Mouse (Mus musculus) forebrain, embryonic 12.5 days (tissue): ENCODE results near the gene Krt14. TPM values are rescaled to one million over a fixed set of nuclear protein-coding genes. Genes with fewer than 3 reads are reported as not detected.
"Not testable (repeated sequence)": the region's sequence is repeated elsewhere in the genome, so short reads cannot be mapped to it uniquely, and the experiment has no call there.

Experiments used
- ATAC-seq: fragments of 200-750 bp; cut with Nextera tagmentation; 2 replicates; pipeline ENCODE4 v1.8.0; 2017; ENCODE audit warnings: moderate TSS enrichment; ENCODE audit not compliant: low FRiP score
- H3K27ac ChIP-seq: fragments of 300-500 bp; sonication (generic); 2 replicates; pipeline ENCODE4 v1.5.1; 2016; ENCODE audit warnings: mild to moderate bottlenecking
- H3K27me3 ChIP-seq: fragments of 300-500 bp; sonication (generic); 2 replicates; pipeline ENCODE4 v1.6.1; 2016; ENCODE audit warnings: mild to moderate bottlenecking
- H3K36me3 ChIP-seq: fragments of 300-500 bp; sonication (generic); replicated peaks from 2 replicates; pipeline ENCODE4 v1.6.1; 2016; ENCODE audit warnings: mild to moderate bottlenecking
- H3K4me1 ChIP-seq: fragments of 300-500 bp; sonication (generic); 2 replicates; pipeline ENCODE4 v1.6.1; 2016
- H3K4me2 ChIP-seq: fragments of 300-500 bp; sonication (generic); 2 replicates; pipeline ENCODE4 v1.6.1; 2016; ENCODE audit warnings: mild to moderate bottlenecking, moderate library complexity
- H3K4me3 ChIP-seq: fragments of 300-500 bp; sonication (generic); replicated peaks from 2 replicates; pipeline ENCODE4 v1.5.1; 2016; ENCODE audit warnings: mild to moderate bottlenecking
- H3K9ac ChIP-seq: fragments of 300-500 bp; sonication (generic); 2 replicates; pipeline ENCODE4 v1.6.1; 2016; ENCODE audit warnings: mild to moderate bottlenecking
- H3K9me3 ChIP-seq: fragments of 300-500 bp; sonication (generic); 2 replicates; pipeline ENCODE4 v1.6.1; 2016
- WGBS: fragments of 180-500 bp; shearing (Covaris S2); methylation state at CpG from one replicate; pipeline ENCODE4 v1.1.7; 2016; 5-methylcytosine and 5-hydroxymethylcytosine counted together
- polyA plus RNA-seq: library from polyadenylated mRNA; unstranded; fragments of >200 nt; fragmentation: Nextera tagmentation; extraction: Ambion mirVana; gene quantifications from 2 replicates; pipeline ENCODE4 v1.2.1, GENCODE M21; 2016

The Krt14 gene
- 5.1 and 7.0 TPM in 2 replicates for polyA plus RNA-seq

DNA sequence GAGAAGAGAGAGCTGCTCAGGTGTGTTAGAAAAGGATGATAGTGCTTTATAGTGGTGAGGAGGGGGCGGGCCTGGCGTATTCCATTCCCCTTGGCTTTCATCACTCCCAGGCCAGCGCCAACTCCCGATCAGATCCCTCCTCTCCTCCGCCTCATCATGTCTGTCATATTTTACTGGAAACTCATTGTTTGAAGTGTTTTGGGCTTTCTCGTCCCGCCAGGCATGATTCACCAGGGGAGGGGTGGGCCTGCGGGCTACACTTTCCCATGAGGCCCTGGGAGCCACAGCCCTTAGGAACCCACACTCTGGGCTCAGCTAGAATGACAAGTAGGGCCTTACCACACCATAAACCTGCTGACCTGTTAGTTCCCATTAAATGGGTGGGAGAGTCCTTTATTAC is at the start of gene Krt14:
Gene Krt14, minus strand, starts transcription at position 51 of the 400 bp plus-strand sequence.
- no peak within 1 kb of the TSS for H3K4me3 ChIP-seq
- H3K36me3 ChIP-seq: no peaks in the 10 kb centered on the region
- no peak within 1 kb of the TSS for H3K9ac ChIP-seq
- no peaks in the 10 kb centered on the region; the same call in 1 of the 2 replicates for H3K27me3 ChIP-seq
- H3K4me2 ChIP-seq: no peak within 1 kb of the TSS
- whole genome bisulfite sequencing: 91% methylated on average over 8 of the region's 8 CpGs
- no peak for ATAC-seq
- H3K27ac ChIP-seq: no peak within 1 kb of the TSS
- H3K4me1 ChIP-seq: no peaks in the 10 kb centered on the region
- H3K9me3 ChIP-seq: no peaks in the 10 kb centered on the region

DNA sequence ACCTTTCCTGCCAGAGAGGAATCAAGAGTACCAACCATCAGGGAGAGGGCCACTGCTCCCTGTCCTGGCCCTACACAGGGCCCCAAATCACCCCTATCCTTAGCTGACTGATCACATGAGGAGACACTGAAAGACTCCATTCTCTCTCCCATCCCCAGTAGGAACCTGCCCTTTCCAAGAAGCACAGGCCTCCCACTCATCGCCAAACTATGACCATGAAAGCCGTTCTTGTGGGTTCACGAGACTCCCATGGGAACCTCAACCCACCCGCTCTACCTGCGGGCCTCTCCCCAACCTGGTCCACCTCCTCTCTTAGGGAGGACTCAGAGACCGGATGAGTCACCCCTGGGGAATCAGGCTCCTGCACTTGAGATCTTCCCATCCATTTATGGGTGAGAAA is 48.2 kb upstream of the Krt14 start:
- H3K4me2 ChIP-seq: no peak overlapping the region
- H3K36me3 ChIP-seq: no peaks in the 10 kb centered on the region
- H3K9me3 ChIP-seq: no peaks in the 10 kb centered on the region
- no peak for ATAC-seq
- no peak overlapping the region for H3K27ac ChIP-seq
- H3K4me1 ChIP-seq: peaks cover 5% of the 10 kb centered on the region; the same call in 1 of the 2 replicates
- no peaks in the 10 kb centered on the region for H3K27me3 ChIP-seq
- no peak overlapping the region for H3K9ac ChIP-seq
- 91% methylated on average over 6 of the region's 6 CpGs for WGBS
- H3K4me3 ChIP-seq: no peak overlapping the region

DNA sequence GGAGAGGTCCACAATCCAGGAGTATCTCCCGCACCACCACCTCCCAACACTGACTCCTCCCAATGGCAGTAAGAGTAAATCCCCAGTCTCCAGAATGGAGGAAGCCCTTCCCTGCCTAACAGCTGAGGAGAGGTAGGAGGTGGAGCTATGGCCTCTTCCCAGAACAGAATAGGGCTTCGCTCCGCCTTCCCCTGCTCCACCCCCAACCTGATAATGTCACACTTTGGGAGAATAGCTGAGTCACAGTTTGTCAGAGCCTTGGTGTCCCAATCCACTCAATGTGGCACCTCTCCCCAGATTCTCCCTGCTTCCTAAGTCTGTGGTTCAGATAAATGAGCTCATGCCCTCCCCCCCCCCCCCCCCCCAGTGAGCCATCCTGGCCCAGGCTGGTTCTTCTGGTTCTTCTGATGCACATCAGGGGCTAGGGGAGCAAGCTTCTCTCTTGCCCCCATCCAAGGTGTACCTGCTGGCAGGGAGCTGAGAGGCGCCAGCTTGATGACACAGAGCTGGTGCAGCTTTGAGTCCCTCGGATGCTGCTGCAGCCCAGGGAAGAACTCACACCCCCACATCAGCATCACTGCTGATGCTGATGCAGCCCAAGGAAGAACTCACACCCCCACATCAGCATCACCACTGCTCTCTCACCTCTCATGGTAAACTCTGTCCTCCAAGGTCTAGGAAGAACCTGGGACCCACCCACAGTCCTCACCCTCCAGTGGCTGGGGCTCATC is 47.2 kb upstream of the Krt14 start:
- ATAC-seq: no peak
- Histone ChIP-seq H3K4me3 (no peak overlapping the region), H3K4me1 (peaks cover 5% of the 10 kb centered on the region; the same call in 1 of the 2 replicates), H3K9me3 (no peaks in the 10 kb centered on the region), H3K27me3 (no peaks in the 10 kb centered on the region), H3K9ac (no peak overlapping the region), H3K36me3 (no peaks in the 10 kb centered on the region), H3K27ac (no peak overlapping the region), H3K4me2 (no peak overlapping the region)
- WGBS: 70% methylated on average over 5 of the region's 5 CpGs

DNA sequence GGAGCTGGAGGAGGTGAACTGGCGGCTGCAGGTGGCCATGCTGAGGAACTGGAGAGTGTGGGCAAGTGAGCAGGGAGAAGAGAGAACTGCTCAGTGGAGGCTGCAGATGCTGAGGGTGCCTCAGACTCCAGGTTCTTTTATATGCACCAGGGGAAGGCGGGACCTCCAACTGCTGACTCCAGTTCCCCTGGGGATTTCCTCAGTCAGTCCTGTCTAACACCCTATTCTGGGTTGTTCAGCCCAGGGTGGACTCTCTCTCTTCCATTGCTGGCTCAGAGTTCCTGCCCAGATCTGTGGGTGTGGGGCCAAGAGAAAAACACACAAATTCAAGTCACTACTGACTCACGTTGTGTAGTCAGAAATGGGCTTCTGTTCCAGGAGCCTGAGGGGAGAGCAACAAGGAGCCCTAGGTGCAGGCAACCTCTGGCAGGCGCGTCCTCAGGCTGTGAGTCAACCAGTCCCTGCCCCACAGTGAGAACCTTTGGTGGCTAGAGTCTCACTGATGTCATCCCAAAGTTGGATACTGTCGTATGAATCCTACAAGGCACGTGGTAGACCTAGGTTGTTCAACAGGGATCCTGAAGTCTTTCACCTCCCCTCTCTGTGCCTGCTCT is 41.6 kb upstream of the Krt14 start, which contains the start of gene Krt16:
Gene Krt16, minus strand, starts transcription at position 51 of the 614 bp plus-strand sequence.
- WGBS: 83% methylated on average over 7 of the region's 7 CpGs
- ATAC-seq: no peak
- Histone ChIP-seq H3K4me1 (no peaks in the 10 kb centered on the region), H3K27ac (no peak within 1 kb of the TSS), H3K9me3 (no peaks in the 10 kb centered on the region), H3K4me3 (no peak within 1 kb of the TSS), H3K36me3 (no peaks in the 10 kb centered on the region), H3K4me2 (no peak within 1 kb of the TSS), H3K9ac (no peak within 1 kb of the TSS), H3K27me3 (no peaks in the 10 kb centered on the region)

DNA sequence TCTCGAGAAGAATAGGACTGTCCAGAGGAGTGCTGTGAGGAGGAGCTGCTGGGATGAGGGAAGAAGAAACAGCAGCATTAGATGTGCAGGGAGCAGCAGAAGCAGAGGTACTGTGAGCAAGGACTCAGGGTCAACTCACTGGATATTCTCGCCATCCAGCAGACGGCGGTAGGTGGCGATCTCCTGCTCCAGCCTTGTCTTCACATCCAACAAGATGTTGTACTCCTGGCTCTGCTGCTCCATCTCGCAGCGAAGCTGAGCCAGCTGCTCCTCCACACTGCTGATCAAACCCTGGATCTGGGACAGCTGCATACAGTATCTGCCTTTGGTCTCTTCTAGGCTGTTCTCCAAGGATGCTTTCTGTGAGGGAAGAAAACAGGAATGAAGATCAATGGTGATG is 39.1 kb upstream of the Krt14 start:
- H3K4me3 ChIP-seq, H3K4me2 ChIP-seq, H3K36me3 ChIP-seq, H3K9me3 ChIP-seq, H3K27ac ChIP-seq, ATAC-seq, H3K9ac ChIP-seq, H3K4me1 ChIP-seq, H3K27me3 ChIP-seq: not testable (repeated sequence)
- WGBS: 76% methylated on average over 7 of the region's 7 CpGs

DNA sequence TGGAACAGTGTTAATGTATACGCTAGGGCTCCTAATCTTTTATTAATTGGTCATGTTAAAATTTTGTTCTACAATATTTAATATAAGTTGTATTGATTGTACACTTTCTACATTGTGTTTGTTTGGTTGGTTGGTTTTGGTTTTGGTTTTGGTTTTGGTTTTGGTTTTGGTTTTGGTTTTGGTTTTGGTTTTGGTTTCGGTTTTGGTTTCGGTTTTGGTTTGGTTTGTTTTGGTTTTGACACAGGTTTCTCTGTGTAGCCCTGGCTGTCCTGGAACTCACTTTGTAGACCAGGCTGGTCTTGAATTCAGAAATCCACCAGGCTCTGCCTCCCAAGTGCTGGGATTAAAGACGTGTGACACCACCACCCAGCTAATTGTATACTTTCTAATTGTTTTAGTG is 32.9 kb upstream of the Krt14 start:
- 89% methylated on average over 4 of the region's 4 CpGs for WGBS
- not testable (repeated sequence) for H3K27me3 ChIP-seq, ATAC-seq

DNA sequence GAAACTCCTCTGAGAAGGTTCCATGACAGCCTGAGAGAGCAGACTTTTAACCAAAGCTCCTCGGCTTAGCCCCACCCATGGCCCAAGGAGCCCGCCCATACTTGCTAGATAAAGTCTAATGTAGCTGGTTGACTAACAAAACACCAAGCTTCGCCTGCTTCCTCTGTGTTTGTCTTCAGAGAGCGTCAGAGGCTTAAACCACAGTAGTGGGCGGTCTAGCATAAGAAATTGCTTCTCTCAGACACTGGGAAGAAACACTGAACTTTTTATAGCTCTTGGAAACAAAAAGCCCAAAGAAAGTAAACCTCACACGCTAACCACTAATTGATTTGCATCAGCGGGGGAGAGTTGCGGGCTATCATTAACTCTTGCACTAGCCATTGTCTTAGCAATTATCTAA is 14.4 kb upstream of the Krt14 start:
- no peaks in the 10 kb centered on the region for H3K27me3 ChIP-seq
- no peak overlapping the region for H3K4me2 ChIP-seq
- no peak overlapping the region for H3K4me3 ChIP-seq
- no peak overlapping the region for H3K9ac ChIP-seq
- no peaks in the 10 kb centered on the region for H3K4me1 ChIP-seq
- no peak for ATAC-seq
- H3K36me3 ChIP-seq: no peaks in the 10 kb centered on the region
- no peaks in the 10 kb centered on the region for H3K9me3 ChIP-seq
- WGBS: 55% methylated on average over 8 of the region's 8 CpGs
- no peak overlapping the region for H3K27ac ChIP-seq

More for the DNA sequence above, 32.9 kb upstream of the Krt14 start:
- H3K4me1 ChIP-seq, H3K4me3 ChIP-seq, H3K9me3 ChIP-seq, H3K27ac ChIP-seq, H3K9ac ChIP-seq, H3K36me3 ChIP-seq, H3K4me2 ChIP-seq: not testable (repeated sequence)

DNA sequence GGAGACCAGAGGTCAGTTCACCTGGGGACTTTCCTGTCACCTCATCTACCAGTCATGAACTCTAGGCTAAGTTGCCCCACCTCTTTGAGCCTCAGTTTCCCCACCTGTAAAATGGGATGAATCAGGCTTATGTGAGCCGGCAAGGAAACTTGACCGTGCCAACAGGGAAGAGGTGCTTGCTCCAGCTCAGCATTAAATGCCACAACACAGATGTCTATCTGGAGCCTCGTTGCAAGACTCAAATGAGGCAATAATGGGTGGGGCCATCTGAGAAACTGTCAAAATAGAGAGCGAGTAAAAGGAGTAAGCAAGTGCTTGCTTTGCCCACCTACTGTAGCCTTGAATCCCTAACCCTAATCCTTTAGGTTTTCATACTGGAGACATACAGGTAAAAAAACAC is 12.0 kb upstream of the Krt14 start:
- H3K9me3 ChIP-seq: no peaks in the 10 kb centered on the region
- H3K36me3 ChIP-seq: no peaks in the 10 kb centered on the region
- ATAC-seq: no peak
- H3K27me3 ChIP-seq: no peaks in the 10 kb centered on the region
- H3K4me1 ChIP-seq: no peaks in the 10 kb centered on the region
- H3K27ac ChIP-seq: no peak overlapping the region
- H3K4me3 ChIP-seq: no peak overlapping the region
- H3K4me2 ChIP-seq: no peak overlapping the region
- no peak overlapping the region for H3K9ac ChIP-seq
- 81% methylated on average over 4 of the region's 4 CpGs for WGBS

DNA sequence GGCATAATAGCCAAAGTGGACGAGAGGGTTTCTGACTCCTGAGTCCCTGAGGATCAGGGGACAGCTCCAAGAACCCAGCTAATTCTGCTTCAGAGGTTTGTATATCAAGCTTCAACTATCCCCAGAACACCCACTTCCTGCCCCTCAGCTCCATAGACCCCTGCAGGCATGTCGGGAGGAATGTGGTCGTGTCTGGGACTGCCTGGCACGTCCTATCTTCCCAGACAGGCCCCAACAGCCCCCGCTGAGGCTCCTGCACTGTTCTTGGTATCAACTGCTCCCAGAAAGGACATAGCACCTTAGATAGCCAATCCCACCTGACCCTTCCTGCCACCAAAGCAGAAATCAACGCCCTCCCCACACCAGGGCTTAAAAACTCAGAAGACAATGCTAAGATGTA is 1.2 kb upstream of the Krt14 start:
- no peaks in the 10 kb centered on the region for H3K4me1 ChIP-seq

DNA sequence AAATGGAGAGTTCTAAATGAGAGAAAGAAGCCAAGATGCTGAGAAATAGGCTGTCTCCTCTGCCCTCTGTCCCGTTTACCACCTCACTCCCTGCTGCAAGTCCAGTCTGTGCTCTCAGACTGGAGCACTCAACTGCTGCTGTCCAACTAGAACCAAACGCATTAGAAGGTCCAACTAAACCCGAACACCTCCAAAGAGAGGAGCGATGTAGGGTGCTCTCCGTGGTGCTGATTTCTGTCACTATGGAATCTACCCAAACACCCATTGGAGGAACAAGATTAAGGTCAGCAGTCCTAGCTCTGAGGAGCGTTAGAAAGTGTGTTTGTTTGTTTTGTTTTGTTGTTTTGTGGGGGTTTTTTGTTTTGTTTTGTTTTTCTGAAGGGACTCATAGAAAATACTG is 3.9 kb downstream of the Krt14 start:
- Histone ChIP-seq H3K4me2 (no peak overlapping the region), H3K27ac (no peak overlapping the region), H3K36me3 (no peaks in the 10 kb centered on the region), H3K4me1 (no peaks in the 10 kb centered on the region), H3K9ac (no peak overlapping the region), H3K9me3 (no peaks in the 10 kb centered on the region), H3K4me3 (no peak overlapping the region), H3K27me3 (no peaks in the 10 kb centered on the region; the same call in 1 of the 2 replicates)
- 23% methylated on average over 6 of the region's 6 CpGs for WGBS
- no peak for ATAC-seq

More for the DNA sequence above, 1.2 kb upstream of the Krt14 start:
- no peak overlapping the region for H3K27ac ChIP-seq
- no peaks in the 10 kb centered on the region for H3K36me3 ChIP-seq
- no peak overlapping the region for H3K4me2 ChIP-seq
- WGBS: 73% methylated on average over 6 of the region's 6 CpGs
- H3K9ac ChIP-seq: no peak overlapping the region
- H3K27me3 ChIP-seq: no peaks in the 10 kb centered on the region
- no peak for ATAC-seq
- H3K9me3 ChIP-seq: no peaks in the 10 kb centered on the region
- H3K4me3 ChIP-seq: no peak overlapping the region

DNA sequence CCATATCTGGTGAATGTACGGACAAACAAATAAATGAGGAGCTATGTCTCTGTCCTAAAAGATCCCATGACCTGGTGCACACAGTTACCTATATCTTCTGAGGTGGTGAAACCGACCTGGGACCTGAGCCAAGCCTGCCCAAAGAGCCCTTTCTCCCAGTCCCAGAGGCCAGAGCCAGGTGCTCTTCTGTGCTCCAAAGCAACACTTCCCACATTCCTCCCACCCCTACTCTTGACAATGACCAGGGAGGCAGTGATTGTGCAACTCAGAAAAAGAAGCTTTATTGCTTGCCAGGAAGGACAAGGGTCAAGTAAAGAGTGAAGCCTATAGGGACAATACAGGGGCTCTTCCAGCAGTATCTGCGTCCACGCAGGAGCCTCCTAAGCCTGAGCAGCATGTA is 4.4 kb downstream of the Krt14 start:
- no peak overlapping the region for H3K4me2 ChIP-seq
- WGBS: 75% methylated on average over 4 of the region's 4 CpGs
- ATAC-seq: no peak

DNA sequence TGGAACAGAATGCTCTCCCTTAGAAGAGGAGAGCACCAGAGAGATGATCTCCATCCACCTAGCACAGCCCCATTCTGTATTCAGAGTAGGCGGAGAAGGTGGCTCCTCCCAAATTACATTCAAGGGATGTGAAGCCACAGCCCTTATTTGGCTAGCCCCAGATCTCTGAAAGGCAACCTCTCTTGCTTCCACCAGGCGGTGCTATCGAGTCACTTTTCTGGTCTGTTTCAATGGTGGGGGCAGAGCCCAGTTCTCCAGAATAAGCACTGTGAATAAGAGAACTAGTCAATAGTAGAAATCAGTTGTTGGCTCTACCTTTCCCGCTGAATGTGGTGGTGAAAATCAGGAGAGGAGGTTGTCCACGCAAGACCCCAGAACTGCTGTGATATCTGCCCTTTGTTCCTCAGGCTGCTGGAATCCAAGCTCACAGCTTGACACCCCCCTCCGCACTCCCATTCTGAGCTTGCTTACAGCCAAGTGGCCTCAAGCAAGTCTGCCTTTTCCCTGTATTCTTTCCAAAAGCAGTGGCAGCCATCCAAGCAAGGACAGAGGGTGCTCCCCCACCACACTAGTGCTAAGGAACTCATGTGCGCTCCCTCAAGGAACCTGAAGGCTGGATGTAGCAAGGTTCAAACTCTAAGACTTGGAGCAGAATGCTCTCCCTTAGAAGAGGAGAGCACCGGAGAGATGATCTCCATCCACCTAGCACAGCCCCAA is 7.1 kb downstream of the Krt14 start:
- 46% methylated on average over 8 of the region's 8 CpGs for WGBS
- no peaks in the 10 kb centered on the region for H3K9me3 ChIP-seq
- no peak overlapping the region for H3K9ac ChIP-seq
- no peaks in the 10 kb centered on the region for H3K4me1 ChIP-seq
- no peak overlapping the region for H3K27ac ChIP-seq
- no peaks in the 10 kb centered on the region; the same call in 1 of the 2 replicates for H3K27me3 ChIP-seq
- no peaks in the 10 kb centered on the region for H3K36me3 ChIP-seq
- ATAC-seq: no peak
- no peak overlapping the region for H3K4me3 ChIP-seq
- no peak overlapping the region for H3K4me2 ChIP-seq

More for the DNA sequence above, 4.4 kb downstream of the Krt14 start:
- H3K4me3 ChIP-seq: no peak overlapping the region
- no peaks in the 10 kb centered on the region for H3K36me3 ChIP-seq
- H3K9ac ChIP-seq: no peak overlapping the region
- H3K9me3 ChIP-seq: no peaks in the 10 kb centered on the region
- no peaks in the 10 kb centered on the region; the same call in 1 of the 2 replicates for H3K27me3 ChIP-seq
- H3K4me1 ChIP-seq: no peaks in the 10 kb centered on the region
- H3K27ac ChIP-seq: no peak overlapping the region
